Mouse (Mus musculus): ENCODE data around the gene Usp25. TPM values are rescaled to one million over a fixed set of nuclear protein-coding genes. Genes with fewer than 3 reads are reported as not detected.

Gene Usp25
- polyA plus RNA-seq, 2 experiments from 2014 or later: 21.5 to 26.7 TPM

GRCm38 (mm10) chr16:77150338-77150737 is 136.8 kb downstream of the Usp25 start:
- ATAC-seq: no peak

- ATAC-seq: no peak
Observed at GRCm38 (mm10) chr16:77150884-77151283, 137.4 kb downstream of the Usp25 start.

- no peak for ATAC-seq
Observed at GRCm38 (mm10) chr16:77152288-77152687, 138.8 kb downstream of the Usp25 start.

GRCm38 (mm10) chr16:77153216-77153715 is 139.8 kb downstream of the Usp25 start:
- ATAC-seq: no peak

DNA sequence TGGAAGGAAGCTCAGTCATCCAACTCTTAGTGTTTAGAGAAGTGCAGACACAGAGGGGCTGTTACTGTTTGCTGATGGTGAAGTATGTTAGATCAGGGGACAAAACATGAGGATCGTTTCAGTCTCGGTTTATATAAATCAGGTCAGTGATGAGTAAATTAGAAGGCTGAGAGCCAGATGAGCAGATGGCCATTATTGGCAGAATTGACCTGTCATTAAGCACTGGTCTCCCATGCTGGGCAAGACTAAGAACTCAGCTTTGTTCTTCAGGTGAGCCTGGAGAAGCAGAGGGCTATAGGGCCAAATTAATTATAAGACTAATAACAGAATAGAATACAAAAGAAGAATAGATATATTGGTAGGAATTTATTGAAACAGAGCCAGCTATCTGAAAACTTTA is 140.3 kb downstream of the Usp25 start:
- no peak for ATAC-seq

DNA sequence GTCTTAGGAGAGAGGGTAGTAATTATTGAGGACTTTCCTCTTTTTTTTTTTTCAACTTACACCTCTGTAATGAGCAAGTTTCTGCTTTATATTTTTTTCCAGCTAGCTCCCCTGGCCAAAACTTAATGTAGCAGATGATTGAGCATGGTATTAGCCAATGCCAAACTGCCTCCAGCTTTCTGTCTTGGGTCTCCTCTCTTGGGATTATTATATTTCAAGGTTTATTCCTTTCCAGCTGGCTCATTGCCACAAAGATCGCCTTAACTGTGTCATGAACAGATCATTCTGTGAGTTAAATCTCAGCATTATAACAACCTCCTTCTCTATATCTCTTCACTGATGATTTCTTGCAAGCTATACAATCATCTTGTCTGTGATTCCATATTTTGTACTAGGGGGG is 141.3 kb downstream of the Usp25 start:
- no peak for ATAC-seq

Data from activated CD4-positive, CD25-positive, alpha-beta regulatory T cell, adult 4 months (primary cell).